Mouse (Mus musculus): ENCODE measurements at regions not wholly inside any gene's neighbourhood (a gene's known extent, or its start where the extent isn't known, plus 50 kb on each side); places are given as distances from the start of the nearest gene placed in this dataset.

- POLR2A ChIA-PET, result no interaction called here
- DNase-seq (ENCODE audit: low read depth, low spot score), result no peak
- in situ Hi-C loops (cut with MboI; ENCODE audit: low pct_unique_long_range_greater_than_20kb), result no loop called here
- no peaks in the 10 kb centered on the region for H3K27me3 ChIP-seq
- no peak for ATAC-seq
- CTCF ChIA-PET, result interaction anchor here (1.7 kb wide), 1 partner anchor 11 kb away, joined by 6 read pairs; no protein-coding TSS in a partner anchor
- TF ChIP-seq CTCF (IDR thresholded peaks at IDR 0.05), result no peak
Measured at GRCm38 (mm10) chr3:133763721-133764120, 218.8 kb upstream of the Tet2 start.

- ChIA-PET CTCF (no interaction called here), POLR2A (no interaction called here)
- TF ChIP-seq CTCF (IDR thresholded peaks at IDR 0.05), result no peak
- DNase-seq (ENCODE audit: low read depth, low spot score), result no peak
- in situ Hi-C loops (cut with MboI; ENCODE audit: low pct_unique_long_range_greater_than_20kb), result no loop called here
- H3K27me3 ChIP-seq, result no peaks in the 10 kb centered on the region
- ATAC-seq, result no peak
Measured at GRCm38 (mm10) chr3:133773490-133773889, 228.6 kb upstream of the Tet2 start.

DNA sequence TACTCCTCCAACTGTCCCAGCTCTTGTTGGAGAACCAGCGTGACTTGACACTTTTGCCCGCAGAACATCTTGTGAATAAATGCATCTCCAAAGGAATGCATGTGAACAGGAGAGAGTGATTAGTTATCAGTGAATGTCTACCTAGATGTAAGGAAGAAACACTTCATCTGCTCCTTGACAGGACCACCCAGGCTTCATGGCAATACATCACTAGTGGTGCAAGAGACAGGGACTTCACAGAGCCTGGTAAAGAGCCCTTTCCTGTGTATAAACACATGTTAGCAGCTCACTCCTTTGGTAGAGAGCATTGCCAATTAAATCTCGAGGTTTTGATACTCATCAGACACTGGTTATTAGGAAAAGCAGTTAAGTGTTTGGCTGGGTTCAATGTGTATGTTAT lies 229.3 kb upstream of the Tet2 start:
- ChIA-PET CTCF (no interaction called here), POLR2A (no interaction called here)
- no peaks in the 10 kb centered on the region for H3K27me3 ChIP-seq
- no peak for ATAC-seq
- in situ Hi-C loops (cut with MboI; ENCODE audit: low pct_unique_long_range_greater_than_20kb), result no loop called here
- TF ChIP-seq CTCF (IDR thresholded peaks at IDR 0.05), result no peak
- DNase-seq (ENCODE audit: low read depth, low spot score), result no peak

DNA sequence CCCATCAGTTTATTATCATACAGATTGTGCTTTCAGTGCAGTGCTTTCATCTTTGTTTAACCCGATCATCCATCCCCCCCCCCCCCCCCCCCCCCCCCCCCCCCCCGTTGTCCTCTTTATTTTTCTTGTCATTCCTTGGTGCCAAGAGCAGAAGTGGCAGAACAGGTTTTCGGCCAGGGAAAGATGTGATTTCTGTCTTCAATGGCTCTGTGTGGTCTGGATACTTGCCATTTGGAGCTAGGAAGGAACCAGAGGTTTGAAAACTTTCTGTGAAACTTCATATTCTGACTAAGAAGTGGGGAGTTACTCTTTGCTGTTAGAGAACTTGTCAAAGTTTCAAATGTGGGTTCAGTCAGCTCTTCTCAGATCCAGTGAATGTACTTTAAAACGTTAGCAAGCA lies 231.1 kb upstream of the Tet2 start:
- no peak for TF ChIP-seq CTCF (IDR thresholded peaks at IDR 0.05)
- H3K27me3 ChIP-seq, result no peaks in the 10 kb centered on the region
- ChIA-PET POLR2A (interaction anchor here (0.6 kb wide), 1 partner anchor 150 kb away, joined by 4 read pairs; no protein-coding TSS in a partner anchor), CTCF (interaction anchor here (1.3 kb wide), 1 partner anchor 9 kb away, joined by 3 read pairs; no protein-coding TSS in a partner anchor)
- in situ Hi-C loops (cut with MboI; ENCODE audit: low pct_unique_long_range_greater_than_20kb), result no loop called here
- ATAC-seq (no peak), DNase-seq (ENCODE audit: low read depth, low spot score) (no peak)

- TF ChIP-seq CTCF (IDR thresholded peaks at IDR 0.05), result no peak
- H3K27me3 ChIP-seq, result no peaks in the 10 kb centered on the region
- POLR2A ChIA-PET, result no interaction called here
- CTCF ChIA-PET, result no interaction called here
- no peak for DNase-seq (ENCODE audit: low read depth, low spot score)
- in situ Hi-C loops (cut with MboI; ENCODE audit: low pct_unique_long_range_greater_than_20kb), result no loop called here
- ATAC-seq, result no peak
Measured at GRCm38 (mm10) chr3:133779161-133779789, 234.3 kb upstream of the Tet2 start.

- DNase-seq (ENCODE audit: low read depth, low spot score), result no peak
- no peak for TF ChIP-seq CTCF (IDR thresholded peaks at IDR 0.05)
- in situ Hi-C loops (cut with MboI; ENCODE audit: low pct_unique_long_range_greater_than_20kb), result no loop called here
- ATAC-seq, result no peak
- POLR2A ChIA-PET, result interaction anchor here (0.5 kb wide), 1 partner anchor 56 kb away, joined by 3 read pairs; no protein-coding TSS in a partner anchor
- CTCF ChIA-PET, result no interaction called here
- H3K27me3 ChIP-seq, result no peaks in the 10 kb centered on the region
Measured at GRCm38 (mm10) chr3:133783060-133783459, 238.1 kb upstream of the Tet2 start.

DNA sequence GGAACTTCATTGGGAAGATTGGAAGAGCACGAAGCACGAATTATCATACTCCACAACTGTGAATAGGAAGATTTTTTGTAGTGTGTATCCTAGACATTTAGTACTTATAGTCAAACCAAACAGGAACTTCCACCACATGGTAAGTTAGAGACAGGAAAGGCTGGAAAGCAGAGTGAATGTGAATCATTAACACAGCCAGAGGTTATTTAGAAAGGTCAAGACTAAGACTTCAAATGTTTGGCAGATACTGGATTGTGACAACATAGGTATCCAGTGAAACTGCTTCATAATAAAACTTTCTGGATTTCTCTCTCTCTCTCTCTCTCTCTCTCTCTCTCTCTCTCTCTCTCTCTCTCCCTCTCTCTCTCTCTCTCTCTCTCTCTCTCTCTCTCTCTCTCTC lies 246.4 kb upstream of the Tet2 start:
- ATAC-seq, result no peak
- no peak for TF ChIP-seq CTCF (IDR thresholded peaks at IDR 0.05)
- DNase-seq (ENCODE audit: low read depth, low spot score), result no peak
- ChIA-PET POLR2A (no interaction called here), CTCF (no interaction called here)
- in situ Hi-C loops (cut with MboI; ENCODE audit: low pct_unique_long_range_greater_than_20kb), result no loop called here
- no peaks in the 10 kb centered on the region for H3K27me3 ChIP-seq

- DNase-seq (ENCODE audit: low read depth, low spot score) (no peak), ATAC-seq (no peak)
- in situ Hi-C loops (cut with MboI; ENCODE audit: low pct_unique_long_range_greater_than_20kb), result no loop called here
- TF ChIP-seq CTCF (IDR thresholded peaks at IDR 0.05), result no peak
- CTCF ChIA-PET, result interaction anchor here (1.4 kb wide), 1 partner anchor 17 kb away, joined by 3 read pairs; no protein-coding TSS in a partner anchor
- POLR2A ChIA-PET, result no interaction called here
- H3K27me3 ChIP-seq, result no peaks in the 10 kb centered on the region
Measured at GRCm38 (mm10) chr3:133809007-133809552, 264.1 kb upstream of the Tet2 start.

- ATAC-seq (no peak), DNase-seq (ENCODE audit: low read depth, low spot score) (no peak)
- POLR2A ChIA-PET, result no interaction called here
- CTCF ChIA-PET, result no interaction called here
- in situ Hi-C loops (cut with MboI; ENCODE audit: low pct_unique_long_range_greater_than_20kb), result no loop called here
- TF ChIP-seq CTCF (IDR thresholded peaks at IDR 0.05), result no peak
- H3K27me3 ChIP-seq, result no peaks in the 10 kb centered on the region
Measured at GRCm38 (mm10) chr3:133818966-133819700, 274.2 kb upstream of the Tet2 start.

GRCm38 (mm10) chr3:133833739-133834391 lies 288.9 kb upstream of the Tet2 start:
- CTCF ChIA-PET, result no interaction called here
- DNase-seq (ENCODE audit: low read depth, low spot score) (no peak), ATAC-seq (no peak)
- TF ChIP-seq CTCF (IDR thresholded peaks at IDR 0.05), result no peak
- in situ Hi-C loops (cut with MboI; ENCODE audit: low pct_unique_long_range_greater_than_20kb), result no loop called here
- POLR2A ChIA-PET, result no interaction called here
- H3K27me3 ChIP-seq, result no peaks in the 10 kb centered on the region

- CTCF ChIA-PET, result no interaction called here
- no peak for DNase-seq (ENCODE audit: low read depth, low spot score)
- POLR2A ChIA-PET, result no interaction called here
- H3K27me3 ChIP-seq, result no peaks in the 10 kb centered on the region
- in situ Hi-C loops (cut with MboI; ENCODE audit: low pct_unique_long_range_greater_than_20kb), result no loop called here
- TF ChIP-seq CTCF (IDR thresholded peaks at IDR 0.05), result no peak
- ATAC-seq, result no peak
Measured at GRCm38 (mm10) chr3:133834459-133834858, 289.5 kb upstream of the Tet2 start.
